Mouse (Mus musculus) frontal cortex, adult (tissue): ENCODE measurements at regions not wholly inside any gene's neighbourhood (a gene's known extent, or its start where the extent isn't known, plus 50 kb on each side); places are given as distances from the start of the nearest gene placed in this dataset.

Experiments used
- ATAC-seq: cut with Nextera tagmentation; 2 replicates; pipeline ENCODE4 v1.9.2; 2017; ENCODE audit warnings: mild to moderate bottlenecking, moderate library complexity, mixed read lengths; ENCODE audit not compliant: low TSS enrichment

DNA sequence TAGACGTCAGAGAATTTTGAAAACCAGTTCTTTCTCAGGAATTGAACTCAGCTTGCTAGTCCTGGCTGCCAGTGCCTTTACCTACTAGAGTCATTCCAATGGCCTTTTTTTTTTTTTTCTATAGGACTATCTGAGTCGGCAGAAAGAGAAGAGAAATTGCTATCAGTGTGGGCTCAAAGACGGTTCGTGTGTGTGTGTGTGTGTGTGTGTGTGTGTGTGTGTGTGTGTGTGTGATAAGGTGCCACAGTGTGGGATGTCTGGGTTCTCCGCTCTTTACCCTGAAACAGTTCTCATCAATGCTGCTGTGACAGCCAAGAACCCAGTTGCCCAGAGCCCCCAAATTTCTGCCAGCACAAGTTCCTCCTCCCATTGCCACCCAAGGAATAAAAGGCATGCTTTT, 146.1 kb downstream of the Rybp start:
- no peak for ATAC-seq

DNA sequence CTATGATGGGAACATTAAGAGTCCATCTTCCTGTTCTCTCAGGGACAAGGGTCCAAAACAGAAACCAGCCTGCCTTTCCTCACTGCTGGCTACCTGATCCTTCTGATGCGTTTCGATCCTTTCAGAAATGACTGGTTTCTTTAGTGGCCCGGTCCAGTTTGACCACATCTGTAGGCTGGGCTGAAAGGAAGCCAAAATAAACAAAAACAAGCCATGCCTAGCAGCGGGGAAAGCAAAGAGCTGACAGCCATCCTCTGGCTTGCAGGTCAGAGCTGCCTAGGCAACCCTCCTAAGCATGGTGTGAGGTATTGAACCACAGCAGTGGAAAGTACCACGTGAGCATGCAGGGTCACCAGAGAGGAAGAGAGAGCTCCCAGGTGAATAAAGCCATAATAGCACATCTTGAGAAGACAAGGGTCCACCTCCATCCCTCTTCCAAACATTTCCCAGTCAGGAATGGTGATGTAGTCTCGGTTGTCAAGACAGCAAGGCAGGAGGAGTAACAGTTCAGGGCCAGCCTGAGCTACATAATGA, 146.6 kb downstream of the Rybp start:
- no peak for ATAC-seq

DNA sequence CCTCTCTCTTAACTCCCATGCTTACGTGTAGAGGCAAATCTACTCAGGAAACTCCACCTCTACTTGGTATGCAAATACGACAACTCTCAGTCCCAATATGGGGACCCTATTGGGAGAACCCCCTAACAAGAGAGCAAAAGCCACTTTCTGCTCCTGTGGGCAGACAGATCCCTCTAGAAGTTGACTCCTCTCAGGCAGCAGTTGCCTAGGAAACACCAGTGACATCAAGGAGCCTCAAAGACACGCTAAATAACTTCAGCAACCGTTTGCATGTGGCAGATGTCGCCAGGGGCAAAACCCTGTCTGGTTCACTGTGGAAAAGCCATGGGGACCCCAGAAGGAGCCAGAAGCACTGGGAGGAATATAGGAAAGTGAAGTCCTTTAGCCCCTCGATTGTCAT, 147.5 kb downstream of the Rybp start:
- no peak for ATAC-seq

DNA sequence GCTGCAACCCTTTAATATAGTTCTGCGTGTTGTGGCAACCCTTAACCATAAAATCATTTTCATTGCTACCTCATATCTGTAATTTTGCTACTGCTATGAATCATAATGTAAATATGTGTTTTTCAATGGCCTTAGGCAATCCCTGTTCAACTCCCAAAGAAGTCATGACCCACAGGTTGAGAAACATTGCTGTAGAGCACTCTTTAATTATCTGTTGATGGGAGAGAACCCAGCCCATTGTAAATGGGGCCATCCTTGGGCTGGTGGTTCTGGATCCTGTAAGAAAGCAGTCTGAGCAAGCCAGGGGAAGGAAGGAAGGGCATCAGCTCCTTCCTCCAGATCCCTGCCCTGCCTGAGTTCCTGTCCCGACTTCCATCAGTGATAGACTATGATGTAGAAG, 148.6 kb downstream of the Rybp start:
- no peak for ATAC-seq

DNA sequence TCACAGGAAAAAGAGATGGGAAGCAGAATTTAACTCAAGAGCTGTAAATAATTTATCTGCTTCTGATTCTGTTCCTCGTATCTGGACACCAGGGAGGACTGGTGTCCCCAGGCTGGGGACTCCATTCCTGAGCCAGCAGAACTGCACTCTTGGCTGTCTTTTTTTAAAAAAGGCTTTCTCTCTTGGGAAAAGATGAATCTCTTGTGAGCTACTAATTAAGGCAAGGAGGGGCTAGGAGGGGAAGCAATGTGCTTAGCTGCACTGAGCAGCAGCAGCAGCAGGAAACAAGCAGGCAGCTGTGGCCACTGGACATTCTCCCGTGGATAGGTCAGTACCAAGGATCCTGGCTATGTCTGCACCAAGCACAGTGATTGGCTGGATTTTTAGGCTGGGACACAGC, 152.1 kb downstream of the Rybp start:
- ATAC-seq: no peak

DNA sequence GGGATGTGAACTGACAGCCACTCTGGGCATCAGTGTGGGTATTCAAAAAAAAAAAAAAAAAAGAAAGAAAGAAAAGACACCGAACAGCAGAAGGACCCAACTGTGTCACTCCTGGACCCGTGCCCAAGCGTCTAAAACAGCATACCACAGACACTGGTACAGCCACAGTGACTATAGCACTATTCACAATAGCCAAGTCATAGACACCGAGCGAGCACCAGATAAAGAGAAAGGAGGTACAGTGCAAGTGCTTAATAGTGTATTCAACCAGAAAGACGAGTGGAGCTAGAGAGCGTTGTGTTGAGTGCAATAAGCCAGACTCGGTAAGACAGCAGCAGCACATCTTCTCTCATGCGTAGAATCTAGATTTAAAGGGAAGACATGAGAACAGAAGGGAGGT, 153.3 kb downstream of the Rybp start:
- ATAC-seq: no peak

DNA sequence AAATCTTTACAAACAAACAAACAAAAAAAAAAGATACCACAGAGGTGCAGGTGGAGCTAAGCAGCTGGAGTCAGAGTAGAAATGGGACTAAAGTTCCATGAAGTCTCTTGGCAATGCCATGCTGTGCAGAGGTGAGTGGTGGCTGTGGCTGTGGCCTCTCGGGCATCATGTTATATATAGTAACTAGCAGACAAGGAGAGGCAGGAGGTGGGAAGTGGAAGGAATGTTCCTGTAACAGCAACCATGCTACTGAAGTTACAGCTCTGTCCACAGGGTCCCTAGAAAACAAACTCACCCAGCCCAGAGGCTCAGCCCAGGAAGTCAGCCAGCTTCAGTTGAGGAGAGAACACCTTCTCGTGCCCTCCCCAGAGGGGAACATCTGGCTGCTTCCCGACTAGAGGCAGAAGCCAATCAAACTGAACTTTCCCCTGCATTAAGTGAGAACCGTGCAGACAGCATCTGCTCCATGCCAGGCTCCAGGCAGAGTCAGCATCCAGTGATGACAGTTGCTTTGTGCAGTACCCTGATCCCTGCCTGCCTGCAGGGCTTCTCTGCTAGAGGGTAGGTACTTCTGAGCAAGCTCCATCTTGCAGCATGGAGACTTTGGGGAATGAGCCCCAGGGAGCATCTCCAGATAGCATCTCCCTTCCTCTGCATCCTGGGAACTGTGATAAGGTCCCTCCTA, 154.2 kb downstream of the Rybp start:
- 0 out of 2 replicates have a peak, but pooled peaks have one; percentile 34 for ATAC-seq

DNA sequence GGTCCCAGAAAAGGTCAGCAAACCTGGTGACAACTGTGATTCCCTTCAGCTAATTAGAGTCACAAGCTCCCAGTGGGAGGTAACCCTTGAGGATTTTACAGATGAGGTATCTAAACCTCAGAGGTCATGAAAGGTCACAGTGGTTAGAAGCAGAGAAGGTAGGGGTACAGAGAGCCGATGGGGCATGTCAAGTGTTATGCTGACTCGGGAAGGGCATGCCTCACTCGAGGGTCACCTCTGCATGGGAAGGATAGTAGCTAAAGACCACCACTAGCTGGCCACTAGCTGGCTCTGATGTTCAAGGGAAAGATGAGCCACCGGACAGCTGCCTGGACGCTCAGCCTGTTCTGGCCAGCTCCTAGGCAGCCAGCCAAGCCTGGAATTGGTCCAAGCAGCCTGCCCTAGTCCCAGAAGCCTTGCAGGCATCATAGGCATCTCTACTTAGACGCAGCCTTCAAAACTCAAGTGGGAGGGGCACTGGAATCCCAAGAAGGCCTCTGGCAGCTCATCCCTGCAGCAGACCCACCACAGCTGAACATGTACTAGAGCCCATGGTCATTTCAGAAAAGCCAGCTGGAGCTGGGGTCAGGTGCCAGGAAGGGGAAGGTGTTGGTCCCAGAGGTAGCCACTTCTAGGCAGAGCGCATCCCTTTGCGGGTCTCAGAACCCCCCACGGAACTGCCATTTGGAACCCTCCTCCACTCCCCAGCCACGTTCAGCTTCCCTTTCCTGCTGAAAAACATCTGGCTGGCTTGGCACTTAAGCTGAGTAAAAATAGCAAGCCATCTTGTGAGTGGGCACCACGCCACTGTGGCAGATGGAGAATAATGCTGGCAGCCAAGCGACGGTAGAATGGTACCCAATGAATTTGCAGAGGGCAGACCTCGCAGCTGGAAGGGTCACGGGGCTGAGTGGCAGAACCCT, 159.8 kb downstream of the Rybp start:
- peak; percentile 75 for ATAC-seq

DNA sequence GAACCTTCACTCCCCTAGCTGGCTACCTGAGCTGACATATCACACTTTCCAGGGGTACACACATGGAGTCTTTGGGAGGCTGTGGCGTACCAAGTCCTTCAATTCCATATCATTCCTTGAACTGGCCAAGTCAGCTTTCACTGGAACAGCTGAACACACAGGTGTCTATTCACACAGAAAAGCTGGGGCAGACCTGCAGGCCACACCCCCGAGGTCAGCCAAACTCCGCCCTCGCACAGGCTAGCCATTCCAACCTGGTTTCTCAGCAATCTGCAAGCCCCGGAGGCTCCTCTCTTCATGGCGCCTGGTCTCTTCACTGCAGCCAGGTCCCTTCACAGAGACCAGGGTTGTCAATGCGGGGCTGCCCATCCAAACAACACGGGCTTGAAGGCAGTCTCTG, 160.5 kb downstream of the Rybp start:
- ATAC-seq: no peak

DNA sequence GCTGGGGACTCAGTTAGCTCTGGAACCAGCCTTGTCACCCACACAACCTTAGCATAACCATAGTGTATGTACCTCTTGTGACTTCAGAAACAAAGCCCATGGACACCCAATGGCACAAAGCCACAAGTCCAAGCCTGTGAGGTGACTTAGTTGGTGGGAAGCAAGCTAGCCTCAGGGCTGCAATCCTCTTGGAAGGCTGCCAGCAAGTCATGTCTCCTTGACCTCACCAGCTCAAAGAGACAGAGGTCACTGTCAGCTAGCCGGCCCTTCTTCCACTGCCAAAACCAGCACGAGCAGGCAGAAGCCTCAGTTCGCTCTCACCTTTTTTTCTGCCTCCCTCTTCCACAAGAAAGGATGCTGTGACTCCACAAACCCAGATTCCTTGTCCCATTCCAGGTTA, 161.0 kb downstream of the Rybp start:
- no peak for ATAC-seq

DNA sequence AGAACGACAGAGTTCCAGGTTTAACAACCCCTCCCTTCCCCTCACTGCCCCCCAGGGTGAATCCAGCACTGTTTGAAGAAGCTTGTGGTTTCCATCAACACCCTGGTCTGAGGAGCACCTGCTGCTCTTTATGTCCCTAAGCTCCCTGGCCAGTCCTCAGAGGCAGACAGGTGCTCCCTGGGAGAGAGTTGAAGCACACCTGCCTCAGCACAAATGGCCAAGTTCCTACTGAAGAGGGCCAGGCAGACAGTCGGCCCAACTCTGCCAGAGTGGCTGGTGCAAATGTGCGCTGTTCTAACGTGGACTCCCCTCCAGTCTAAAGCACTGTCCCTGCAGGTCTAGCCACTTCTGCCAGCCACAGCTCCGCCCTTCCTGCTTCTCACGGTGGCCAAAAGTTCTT, 166.0 kb downstream of the Rybp start:
- no peak for ATAC-seq

DNA sequence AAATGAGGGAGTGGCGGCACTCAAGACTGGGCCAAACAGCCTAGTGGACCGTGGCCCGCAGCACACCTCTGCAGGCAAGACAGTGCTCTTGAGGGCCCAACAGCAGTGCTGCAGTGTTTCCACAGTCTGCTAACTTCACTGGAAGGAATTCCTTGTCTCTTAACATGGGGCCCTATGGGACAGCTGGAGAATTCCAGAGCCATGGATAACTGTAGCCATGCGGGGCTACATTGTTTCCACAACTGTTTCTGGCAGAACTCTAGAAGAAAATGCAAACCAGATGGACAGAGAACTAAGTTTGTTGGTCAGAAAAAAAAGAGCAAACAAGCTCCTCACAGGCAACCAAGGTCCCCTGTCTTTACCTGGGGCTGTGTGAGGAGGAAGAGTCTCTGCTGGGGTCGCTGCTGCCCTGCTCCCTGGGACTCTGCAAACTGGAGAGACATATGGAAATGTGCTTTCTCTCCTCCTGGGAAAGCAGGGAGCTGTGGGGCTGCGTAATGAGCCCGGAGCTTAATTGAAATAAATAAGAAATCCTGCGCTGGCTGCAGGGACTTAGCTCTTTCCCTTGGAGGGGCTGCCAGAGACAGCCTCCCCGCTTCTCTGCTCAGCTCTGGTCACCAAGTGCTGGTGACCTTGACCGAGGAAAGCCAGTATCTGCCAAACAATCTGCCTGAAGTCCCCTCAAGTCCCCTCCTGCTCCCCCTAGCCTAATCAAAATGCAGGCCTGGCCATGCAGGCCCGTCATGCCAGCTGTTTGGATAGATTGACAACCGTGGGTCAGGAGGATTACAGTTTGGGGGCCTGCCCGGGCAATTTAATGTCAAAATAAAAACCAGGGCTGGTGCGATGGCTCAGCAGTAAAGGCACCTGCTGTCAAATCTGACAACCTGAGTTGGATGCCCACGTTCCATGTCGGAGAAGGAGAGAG, 167.0 kb downstream of the Rybp start:
- ATAC-seq: no peak

DNA sequence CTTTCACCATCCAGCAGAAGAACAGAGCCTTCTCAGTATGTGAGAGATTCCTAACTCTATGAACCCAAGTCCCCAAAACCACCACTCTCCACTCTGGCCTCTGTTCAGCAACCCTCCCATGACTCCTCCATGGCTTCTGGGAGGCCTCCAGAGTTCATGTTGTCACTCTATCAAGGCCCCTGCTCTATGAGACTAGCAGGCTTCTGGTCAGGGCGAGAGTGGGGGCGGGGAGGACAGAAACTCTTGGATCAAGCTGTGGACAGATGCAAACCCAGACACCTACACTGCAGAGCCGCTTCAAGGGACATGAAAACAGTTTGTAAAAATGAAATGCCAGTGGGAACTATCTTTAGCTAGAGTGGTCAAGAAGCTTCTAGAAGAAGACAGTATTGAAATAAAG, 170.2 kb downstream of the Rybp start:
- no peak for ATAC-seq

DNA sequence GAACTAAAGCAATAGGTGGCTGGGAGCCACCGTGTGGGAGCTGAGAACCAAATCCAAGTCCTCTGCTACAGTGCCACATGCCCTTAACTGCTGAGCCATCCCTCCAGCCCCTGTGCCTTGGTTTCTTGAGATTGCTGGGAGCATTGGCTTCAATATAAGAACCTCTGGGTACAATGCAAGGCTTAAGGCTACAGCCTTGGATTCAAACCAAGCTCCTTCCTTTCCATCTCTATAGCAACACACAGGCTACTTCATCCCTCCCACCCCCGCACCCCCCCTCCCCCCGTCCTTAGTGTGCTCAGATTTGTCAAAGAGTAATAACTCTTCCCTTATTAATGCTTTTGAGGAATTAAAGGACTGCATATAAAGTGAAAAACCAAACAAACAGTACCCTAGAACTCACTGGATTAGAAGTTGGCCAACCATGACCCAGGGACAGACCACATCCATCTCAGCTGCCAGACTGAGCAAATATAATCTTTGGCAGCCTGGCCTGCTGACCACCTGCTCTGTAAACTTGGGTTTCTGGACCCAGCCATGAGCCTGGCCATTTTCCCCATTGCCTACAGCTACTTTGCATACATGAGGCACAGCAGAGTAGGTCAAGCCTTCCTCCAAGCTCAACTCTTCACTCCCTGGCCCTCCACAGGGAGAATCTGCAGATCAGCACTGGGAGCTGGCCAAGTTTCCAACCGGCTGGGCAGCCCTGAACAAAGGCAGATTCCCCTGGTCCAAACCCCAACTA, 173.7 kb downstream of the Rybp start:
- ATAC-seq: no peak

DNA sequence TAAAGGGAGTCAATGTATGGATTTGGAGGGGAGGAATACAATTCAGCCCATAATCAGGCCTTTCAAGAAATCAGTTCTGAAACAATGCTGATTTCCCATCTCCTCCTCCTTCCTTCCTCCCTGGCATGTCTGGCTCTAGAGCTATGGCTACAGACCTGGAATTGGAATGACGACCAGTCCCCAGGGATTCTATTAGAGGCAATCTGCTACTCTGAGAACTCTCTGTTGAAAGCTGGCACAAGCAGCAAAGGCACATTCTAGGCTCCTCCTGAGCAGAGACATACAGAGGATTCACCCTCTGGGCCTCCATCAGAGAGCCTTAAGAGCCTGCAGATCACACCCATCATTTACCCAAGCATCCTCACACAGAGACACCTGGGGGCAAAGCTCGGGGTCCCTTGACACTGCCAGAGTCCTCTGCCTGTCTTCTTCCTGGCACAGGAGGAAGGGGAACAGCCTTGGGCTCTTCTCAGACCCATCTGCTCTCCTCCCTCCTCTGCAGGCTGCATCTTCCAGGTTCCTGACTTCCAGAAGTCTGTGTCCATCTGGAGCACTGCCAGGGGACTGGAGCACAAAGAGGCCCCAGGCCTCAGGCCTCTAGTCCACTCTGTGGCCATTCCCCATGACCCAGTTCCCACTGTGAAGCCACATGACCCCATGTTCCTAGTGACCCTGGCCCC, 176.2 kb downstream of the Rybp start:
- ATAC-seq: no peak

DNA sequence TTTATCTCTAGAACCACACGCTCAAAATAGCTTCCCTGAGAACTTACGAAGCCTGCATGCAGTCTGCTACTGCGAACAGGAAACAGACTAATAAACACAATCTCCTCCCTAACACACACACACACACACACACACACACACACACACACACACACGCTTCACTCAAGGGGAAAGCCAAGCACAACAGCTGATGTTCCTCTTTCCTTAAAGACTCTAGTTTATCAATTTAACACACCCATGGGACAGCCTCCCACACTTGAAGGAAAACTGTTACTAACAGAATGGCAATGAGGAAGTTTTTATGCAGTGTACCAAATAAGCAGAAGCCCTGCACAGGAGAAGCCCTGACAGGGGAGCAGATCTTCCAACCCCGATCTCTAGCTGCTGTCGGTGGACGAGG, 177.3 kb downstream of the Rybp start:
- peak; percentile 41; the same call in 1 of the 2 replicates for ATAC-seq

DNA sequence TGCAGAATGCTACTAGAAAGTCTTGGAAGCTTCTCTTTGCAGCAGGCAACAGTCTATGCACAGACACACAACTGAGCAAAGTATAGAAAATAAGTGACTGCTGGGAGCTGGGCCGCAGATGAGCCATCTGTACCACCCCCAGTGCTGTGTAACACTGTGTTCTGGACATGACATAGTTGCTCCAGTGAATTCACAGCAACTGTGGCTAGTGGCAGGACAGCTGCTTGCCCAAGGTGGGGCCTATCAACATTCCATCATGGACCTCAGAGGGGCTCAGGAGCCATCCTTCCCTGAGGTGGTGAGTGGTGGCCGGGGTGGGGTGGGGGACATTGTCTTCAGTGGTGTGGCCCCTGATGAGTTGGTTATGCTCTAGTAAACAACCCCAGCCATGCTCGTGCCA, 177.9 kb downstream of the Rybp start:
- no peak for ATAC-seq

DNA sequence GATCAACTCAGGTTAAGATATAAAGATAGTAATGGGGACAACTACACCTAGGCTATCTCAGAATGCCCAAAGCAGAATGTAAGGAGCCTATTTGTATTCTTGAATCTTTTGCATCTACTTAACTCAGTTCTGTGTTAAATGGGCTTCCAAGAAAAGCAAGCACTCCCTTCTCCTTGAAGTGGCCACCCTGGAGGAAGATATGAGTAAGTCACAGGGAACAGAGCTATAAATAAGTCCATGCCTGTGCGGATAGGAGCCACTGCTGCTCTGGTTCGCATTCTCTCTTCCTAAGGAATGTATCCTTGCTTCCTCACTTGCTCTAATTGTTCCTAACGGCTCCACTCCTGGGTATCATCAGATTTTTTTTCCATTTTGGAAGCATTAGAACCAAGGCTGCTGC, 179.8 kb downstream of the Rybp start:
- ATAC-seq: peak; percentile 96

DNA sequence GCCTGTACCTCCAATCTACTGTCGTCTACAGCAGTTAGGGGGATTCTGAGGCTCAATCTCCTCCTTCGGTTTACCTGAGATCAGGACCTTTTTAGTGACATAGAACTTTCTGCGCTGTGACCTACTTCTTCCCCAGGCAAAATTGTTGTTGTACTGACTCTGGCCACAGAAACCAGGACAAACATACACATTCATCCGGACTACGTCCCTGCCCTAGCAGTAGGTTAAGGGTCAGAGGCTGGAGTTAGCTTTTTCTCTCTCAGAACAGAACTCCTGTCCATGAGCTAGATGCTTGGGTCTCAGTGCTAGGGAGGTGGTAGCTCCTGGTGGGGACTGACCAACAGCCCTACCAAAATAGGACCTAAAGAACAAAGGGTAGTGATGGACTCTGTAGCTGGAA, 180.2 kb downstream of the Rybp start:
- no peak for ATAC-seq

DNA sequence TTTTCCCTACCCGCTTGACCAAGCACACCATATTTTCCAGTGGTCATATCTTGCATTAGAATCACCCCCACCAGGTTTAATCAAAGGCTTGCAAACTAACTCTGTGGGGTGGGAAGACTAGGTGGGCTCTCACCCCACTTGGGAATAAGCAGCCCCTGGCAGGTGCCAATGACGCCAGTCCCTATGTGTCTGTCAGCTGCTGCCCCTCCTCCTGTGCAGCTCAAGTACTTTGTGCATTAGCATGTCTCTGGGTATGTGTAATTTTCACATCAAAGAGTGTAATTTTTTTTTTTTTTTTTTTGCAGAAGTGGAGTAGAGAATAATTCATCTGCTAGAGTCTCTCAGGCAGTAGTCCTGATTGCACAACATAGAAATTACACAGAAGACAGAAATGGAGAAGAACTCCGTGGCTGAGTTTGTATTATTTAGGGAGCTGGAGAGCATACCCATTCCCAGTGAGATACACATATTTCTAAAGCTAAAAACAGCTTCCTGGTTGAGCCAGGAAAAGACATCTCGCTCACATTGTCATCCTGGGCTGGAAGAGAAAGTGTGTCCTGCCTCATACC, 186.6 kb downstream of the Rybp start:
- peak; percentile 92 for ATAC-seq
